Mouse (Mus musculus) left cerebral cortex, postnatal 36 days (tissue): ENCODE measurements around the gene Zscan5b. TPM values are rescaled to one million over a fixed set of nuclear protein-coding genes. Genes with fewer than 3 reads are reported as not detected.
"Not testable (repeated sequence)": the region's sequence is repeated elsewhere in the genome, so short reads cannot be mapped to it uniquely, and the experiment has no call there.

ENCODE experiments used
- DNase-seq, 2 experiments: peaks; one replicate each; pipeline ENCODE4 v3.0.0; 2021 to 2022; ENCODE audit warnings: low spot score in 2 of 2, mixed read lengths in 1 of 2
- intact Hi-C: fragments of 180-260 bp; cut with DNase I; formaldehyde crosslinking; loops from one replicate; pipeline ENCODE4 v1.15.1; 2025
- total RNA-seq, 2 experiments: library from RNA; stranded (reverse); gene quantifications; 2 replicates each; pipeline ENCODE4 v1.2.3; 2021

Gene Zscan5b
- total RNA-seq, 2 experiments from 2014 or later = not detected

GRCm38 (mm10) chr7:6239787-6240186 lies 17.7 kb downstream of the Zscan5b start:
- intact Hi-C loops = loop anchor here (2.0 kb wide), 1 partner anchor 43 kb away; no protein-coding TSS in a partner anchor
- DNase-seq = no peak

GRCm38 (mm10) chr7:6240841-6241425 lies 18.9 kb downstream of the Zscan5b start:
- intact Hi-C loops = loop anchor here (2.0 kb wide), 1 partner anchor 42 kb away; no protein-coding TSS in a partner anchor
- DNase-seq = not testable (repeated sequence)

GRCm38 (mm10) chr7:6244361-6245292 lies 22.5 kb downstream of the Zscan5b start:
- intact Hi-C loops = no loop called here
- DNase-seq = no peak

- DNase-seq = no peak
- intact Hi-C loops = no loop called here
Observed at GRCm38 (mm10) chr7:6252410-6252809, 30.3 kb downstream of the Zscan5b start, which contains the start of gene Epp13. TSS of gene Epp13 (plus strand) at chr7:6252710.

- intact Hi-C loops = no loop called here
- no peak for DNase-seq
Observed at GRCm38 (mm10) chr7:6254451-6254850, 32.4 kb downstream of the Zscan5b start.

- intact Hi-C loops = no loop called here
- no peak for DNase-seq
Observed at GRCm38 (mm10) chr7:6257386-6257785, 35.3 kb downstream of the Zscan5b start.

GRCm38 (mm10) chr7:6258232-6259220 lies 36.4 kb downstream of the Zscan5b start:
- intact Hi-C loops = no loop called here

GRCm38 (mm10) chr7:6260004-6260403 lies 37.9 kb downstream of the Zscan5b start:
- intact Hi-C loops, DNase-seq: not testable (repeated sequence)

More at GRCm38 (mm10) chr7:6258232-6259220, 36.4 kb downstream of the Zscan5b start:
- no peak for DNase-seq

- intact Hi-C loops = no loop called here
- DNase-seq = no peak
Observed at GRCm38 (mm10) chr7:6262120-6262519, 40.0 kb downstream of the Zscan5b start.

- intact Hi-C loops = no loop called here
- no peak for DNase-seq
Observed at GRCm38 (mm10) chr7:6262984-6263383, 40.9 kb downstream of the Zscan5b start.

GRCm38 (mm10) chr7:6265695-6266094 lies 43.6 kb downstream of the Zscan5b start:
- DNase-seq = no peak
- intact Hi-C loops = no loop called here

GRCm38 (mm10) chr7:6277906-6278305 lies 55.8 kb downstream of the Zscan5b start:
- intact Hi-C loops = no loop called here
- no peak for DNase-seq

GRCm38 (mm10) chr7:6282749-6283148 lies 60.7 kb downstream of the Zscan5b start:
- intact Hi-C loops = loop anchor here (2.0 to 10.0 kb wide), 4 partner anchors 42 to 1016 kb away; partner anchors contain the start of gene Zfp444
- peak; percentile 40 to 55 for DNase-seq

- intact Hi-C loops = loop anchor here (2.0 to 10.0 kb wide), 4 partner anchors 43 to 1015 kb away; partner anchors contain the start of gene Zfp444
- DNase-seq = peak; percentile 84 to 86
Observed at GRCm38 (mm10) chr7:6283451-6284075, 61.5 kb downstream of the Zscan5b start.

GRCm38 (mm10) chr7:6284442-6285012 lies 62.4 kb downstream of the Zscan5b start:
- intact Hi-C loops = loop anchor here (5.0 to 10.0 kb wide), 2 partner anchors 48 to 160 kb away; partner anchors contain the start of gene Zfp583
- DNase-seq = no peak

GRCm38 (mm10) chr7:6285366-6285765 lies 63.3 kb downstream of the Zscan5b start:
- intact Hi-C loops = loop anchor here (5.0 to 10.0 kb wide), 2 partner anchors 47 to 161 kb away; partner anchors contain the start of gene Zfp583
- DNase-seq = no peak

- peak; percentile 96 to 97 for DNase-seq
- intact Hi-C loops = loop anchor here (5.0 to 10.0 kb wide), 2 partner anchors 46 to 161 kb away; partner anchors contain the start of gene Zfp583
Observed at GRCm38 (mm10) chr7:6285842-6286705, 64.0 kb downstream of the Zscan5b start, which contains the start of gene Zfp667. TSS of gene Zfp667 (plus strand) at chr7:6286579.
